Mouse (Mus musculus): ENCODE measurements around the gene Tmem156. TPM values are rescaled to one million over a fixed set of nuclear protein-coding genes. Genes with fewer than 3 reads are reported as not detected.

Gene Tmem156
- total and polyA plus RNA-seq, 3 experiments: 7.3 to 16.6 (median 15.8) TPM

- Histone ChIP-seq H3K79me2 (replicated peaks; ENCODE audit: control insufficient read depth, extremely low read depth, insufficient read depth, poor library complexity, severe bottlenecking) (no peaks in the 10 kb centered on the region), H3K4me2 (ENCODE audit: insufficient read depth, low read depth, poor library complexity, severe bottlenecking) (no peak overlapping the region), H3K27me3 (replicated peaks) (no peaks in the 10 kb centered on the region), H3K36me3 (replicated peaks in 1 of 2; ENCODE audit: control insufficient read depth in 1 of 2, insufficient read depth in 1 of 2, low read length in 1 of 2) (no peaks in the 10 kb centered on the region), H3K9ac (ENCODE audit: insufficient read depth, low read depth) (no peak overlapping the region), H3K4me1 (ENCODE audit: control insufficient read depth in 1 of 2, insufficient read depth in 2 of 2) (peaks cover 6 to 19% of the 10 kb centered on the region in 2 experiments; a peak in 3 of 4 replicates), H3K27ac (ENCODE audit: insufficient read depth, low read depth) (no peak overlapping the region), H3K9me3 (replicated peaks; ENCODE audit: low read length) (no peaks in the 10 kb centered on the region), H3K4me3 (replicated peaks in 1 of 3; ENCODE audit: low read depth in 2 of 3, low read length in 2 of 3, poor library complexity in 1 of 3) (no peak overlapping the region)
- in situ Hi-C loops (cut with MboI; ENCODE audit: low pct_ligation_motif_present, low pct_unique_long_range_greater_than_20kb, low sequenced_read_pairs): no loop called here
- no peak for TF ChIP-seq SMC3 (IDR thresholded peaks at IDR 0.05; ENCODE audit: low read depth, low read length)
- dilution Hi-C loops (cut with MboI; ENCODE audit: extremely low pct_ligation_motif_present, extremely low pct_unique_long_range_greater_than_20kb, low sequenced_read_pairs): no loop called here
- DNase-seq (ENCODE audit: extremely low read depth): no peak
Measured at GRCm38 (mm10) chr5:65036597-65036996, 55.3 kb downstream of the Tmem156 start.

GRCm38 (mm10) chr5:65028019-65028418 is 63.9 kb downstream of the Tmem156 start:
- no peaks in the 10 kb centered on the region for H3K27me3 ChIP-seq (replicated peaks)
- H3K9ac ChIP-seq (ENCODE audit: insufficient read depth, low read depth): no peak overlapping the region
- H3K36me3 ChIP-seq (replicated peaks in 1 of 2; ENCODE audit: control insufficient read depth in 1 of 2, insufficient read depth in 1 of 2, low read length in 1 of 2): peaks cover 0 to 3% of the 10 kb centered on the region in 2 experiments
- H3K27ac ChIP-seq (ENCODE audit: insufficient read depth, low read depth): no peak overlapping the region
- peaks cover 3 to 8% of the 10 kb centered on the region in 2 experiments; a peak in 2 of 4 replicates for H3K4me1 ChIP-seq (ENCODE audit: control insufficient read depth in 1 of 2, insufficient read depth in 2 of 2)
- in situ Hi-C loops (cut with MboI; ENCODE audit: low pct_ligation_motif_present, low pct_unique_long_range_greater_than_20kb, low sequenced_read_pairs) (no loop called here), dilution Hi-C loops (cut with MboI; ENCODE audit: extremely low pct_ligation_motif_present, extremely low pct_unique_long_range_greater_than_20kb, low sequenced_read_pairs) (no loop called here)
- H3K4me3 ChIP-seq (replicated peaks in 1 of 3; ENCODE audit: low read depth in 2 of 3, low read length in 2 of 3, poor library complexity in 1 of 3): no peak overlapping the region
- no peaks in the 10 kb centered on the region for H3K79me2 ChIP-seq (replicated peaks; ENCODE audit: control insufficient read depth, extremely low read depth, insufficient read depth, poor library complexity, severe bottlenecking)
- no peak for DNase-seq (ENCODE audit: extremely low read depth)
- no peak overlapping the region for H3K4me2 ChIP-seq (ENCODE audit: insufficient read depth, low read depth, poor library complexity, severe bottlenecking)
- TF ChIP-seq E2F4 (IDR thresholded peaks at IDR 0.05; ENCODE audit: insufficient replicate concordance, low read depth, low read length) (no peak), NELFE (IDR thresholded peaks at IDR 0.05; ENCODE audit: low read depth, low read length) (no peak), MEF2A (IDR thresholded peaks at IDR 0.05; ENCODE audit: borderline replicate concordance, low read depth, low read length) (no peak), CHD2 (IDR thresholded peaks at IDR 0.05; ENCODE audit: low read length) (no peak), GABPA (IDR thresholded peaks at IDR 0.05; ENCODE audit: insufficient replicate concordance, low read depth, low read length) (no peak), ZC3H11A (IDR thresholded peaks at IDR 0.05; ENCODE audit: low read depth, low read length) (no peak), POLR2A (IDR thresholded peaks at IDR 0.05; ENCODE audit: low read depth, low read length) (no peak), JUND (conservative IDR thresholded peaks at IDR 0.05; ENCODE audit: low read depth, low read length) (no peak), KAT2A (IDR thresholded peaks at IDR 0.05; ENCODE audit: insufficient replicate concordance, low read length) (no peak), MYC (IDR thresholded peaks at IDR 0.05; ENCODE audit: low read depth, low read length) (no peak), MAZ (IDR thresholded peaks at IDR 0.05; ENCODE audit: low read depth, low read length) (no peak)
- H3K9me3 ChIP-seq (replicated peaks; ENCODE audit: low read length): peaks cover under 1% of the 10 kb centered on the region

- H3K79me2 ChIP-seq (replicated peaks; ENCODE audit: control insufficient read depth, extremely low read depth, insufficient read depth, poor library complexity, severe bottlenecking): no peaks in the 10 kb centered on the region
- no peak overlapping the region for H3K4me2 ChIP-seq (ENCODE audit: insufficient read depth, low read depth, poor library complexity, severe bottlenecking)
- peaks cover 0 to 3% of the 10 kb centered on the region in 2 experiments for H3K36me3 ChIP-seq (replicated peaks in 1 of 2; ENCODE audit: control insufficient read depth in 1 of 2, insufficient read depth in 1 of 2, low read length in 1 of 2)
- H3K27ac ChIP-seq (ENCODE audit: insufficient read depth, low read depth): no peak overlapping the region
- in situ Hi-C loops (cut with MboI; ENCODE audit: low pct_ligation_motif_present, low pct_unique_long_range_greater_than_20kb, low sequenced_read_pairs): no loop called here
- no peak overlapping the region for H3K4me3 ChIP-seq (replicated peaks in 1 of 3; ENCODE audit: low read depth in 2 of 3, low read length in 2 of 3, poor library complexity in 1 of 3)
- peaks cover 5% of the 10 kb centered on the region for H3K9me3 ChIP-seq (replicated peaks; ENCODE audit: low read length)
- no peak overlapping the region for H3K9ac ChIP-seq (ENCODE audit: insufficient read depth, low read depth)
- DNase-seq (ENCODE audit: extremely low read depth): no peak
- H3K27me3 ChIP-seq (replicated peaks): no peaks in the 10 kb centered on the region
- peaks cover 3 to 8% of the 10 kb centered on the region in 2 experiments; a peak in 2 of 4 replicates for H3K4me1 ChIP-seq (ENCODE audit: control insufficient read depth in 1 of 2, insufficient read depth in 2 of 2)
- TF ChIP-seq SIN3A (IDR thresholded peaks at IDR 0.05; ENCODE audit: low read length) (no peak), POLR2AphosphoS2 (IDR thresholded peaks at IDR 0.05; ENCODE audit: low read depth, low read length) (no peak), RCOR1 (conservative IDR thresholded peaks at IDR 0.05; ENCODE audit: low read depth, low read length) (no peak), POLR2A (IDR thresholded peaks at IDR 0.05; ENCODE audit: low read depth, low read length) (no peak), PAX5 (IDR thresholded peaks at IDR 0.05; ENCODE audit: low read length) (no peak), GABPA (IDR thresholded peaks at IDR 0.05; ENCODE audit: insufficient replicate concordance, low read depth, low read length) (no peak), TCF12 (IDR thresholded peaks at IDR 0.05; ENCODE audit: low read depth, low read length) (no peak), IRF4 (IDR thresholded peaks at IDR 0.05; ENCODE audit: low read depth, low read length) (no peak), MYC (IDR thresholded peaks at IDR 0.05; ENCODE audit: low read depth, low read length) (no peak), MAFK (IDR thresholded peaks at IDR 0.05; ENCODE audit: insufficient replicate concordance, low read length) (no peak), KAT2A (IDR thresholded peaks at IDR 0.05; ENCODE audit: insufficient replicate concordance, low read length) (no peak), MXI1 (IDR thresholded peaks at IDR 0.05; ENCODE audit: low read depth, low read length) (no peak)
- dilution Hi-C loops (cut with MboI; ENCODE audit: extremely low pct_ligation_motif_present, extremely low pct_unique_long_range_greater_than_20kb, low sequenced_read_pairs): no loop called here
Measured at GRCm38 (mm10) chr5:65026776-65027175, 65.2 kb downstream of the Tmem156 start.

Data from CH12.LX (cell line).